Mouse (Mus musculus) adrenal gland, adult 8-10 months (tissue): ENCODE data around the gene Zfp599. TPM values are rescaled to one million over a fixed set of nuclear protein-coding genes. Genes with fewer than 3 reads are reported as not detected.
"Not testable (repeated sequence)": the region's sequence is repeated elsewhere in the genome, so short reads cannot be mapped to it uniquely, and the experiment has no call there.

Experiments
- DNase-seq: peaks from one replicate; pipeline ENCODE4 v3.0.0; 2022
- total RNA-seq, 4 experiments: library from RNA; stranded (reverse); gene quantifications; 2 replicates each; pipeline ENCODE4 v1.2.4; 2022

Zfp599 gene
- total RNA-seq, result 1 to 10 TPM in 2 of 4 experiments, under 1 TPM in 2; 0.58 to 1.2 (median 0.87) TPM

GRCm38 (mm10) chr9:22259184-22260091 lies at the start of gene Zfp599:
Gene Zfp599 (minus strand): TSS chr9:22259895.
- peak; percentile 57 for DNase-seq

- not testable (repeated sequence) for DNase-seq
These were observed 48.2 kb upstream of the Zfp599 start for GRCm38 (mm10) chr9:22307920-22308262.

GRCm38 (mm10) chr9:22307156-22307919 lies 47.6 kb upstream of the Zfp599 start, which contains the start of gene Zfp810:
Gene Zfp810 (minus strand): TSS chr9:22307648.
- DNase-seq, result peak; percentile 92

- DNase-seq, result no peak
These were observed 47.0 kb upstream of the Zfp599 start for GRCm38 (mm10) chr9:22306726-22307125.

- no peak for DNase-seq
These were observed 42.5 kb upstream of the Zfp599 start for GRCm38 (mm10) chr9:22302199-22302598.

- no peak for DNase-seq
These were observed 19.0 kb upstream of the Zfp599 start for GRCm38 (mm10) chr9:22278733-22279132.

GRCm38 (mm10) chr9:22268886-22269285 lies 9.2 kb upstream of the Zfp599 start:
- no peak for DNase-seq

GRCm38 (mm10) chr9:22262611-22263010 lies 2.9 kb upstream of the Zfp599 start:
- DNase-seq, result no peak

- no peak for DNase-seq
These were observed 1.9 kb upstream of the Zfp599 start for GRCm38 (mm10) chr9:22261594-22261993.

GRCm38 (mm10) chr9:22260092-22260422 lies 362 bp upstream of the Zfp599 start:
- no peak for DNase-seq

- no peak for DNase-seq
These were observed 911 bp downstream of the Zfp599 start for GRCm38 (mm10) chr9:22258784-22259183.

- DNase-seq, result no peak
These were observed 3.1 kb downstream of the Zfp599 start for GRCm38 (mm10) chr9:22256579-22256978.

GRCm38 (mm10) chr9:22244242-22244641 lies 15.5 kb downstream of the Zfp599 start:
- no peak for DNase-seq

GRCm38 (mm10) chr9:22240001-22240400 lies 19.7 kb downstream of the Zfp599 start:
- no peak for DNase-seq

GRCm38 (mm10) chr9:22230556-22230955 lies 29.1 kb downstream of the Zfp599 start:
- no peak for DNase-seq

GRCm38 (mm10) chr9:22230061-22230460 lies 29.6 kb downstream of the Zfp599 start:
- DNase-seq, result no peak

- DNase-seq, result no peak
These were observed 30.2 kb downstream of the Zfp599 start for GRCm38 (mm10) chr9:22229386-22230026.

- no peak for DNase-seq
These were observed 32.8 kb downstream of the Zfp599 start for GRCm38 (mm10) chr9:22226846-22227245.

GRCm38 (mm10) chr9:22226389-22226673 lies 33.4 kb downstream of the Zfp599 start:
- DNase-seq, result not testable (repeated sequence)

- peak; percentile 98 for DNase-seq
These were observed 33.9 kb downstream of the Zfp599 start, which contains the start of gene Zfp809 for GRCm38 (mm10) chr9:22225581-22226388. Gene Zfp809 (plus strand): TSS chr9:22225714.

- no peak for DNase-seq
These were observed 34.9 kb downstream of the Zfp599 start for GRCm38 (mm10) chr9:22224536-22225503.
